Mouse (Mus musculus) cortical plate, adult 2 months (tissue): ENCODE results near the gene Prdm10.

Experiments
- CTCF ChIP-seq: fragments of 200-500 bp; IDR thresholded peaks from 2 replicates; pipeline ENCODE4 v1.5.1; 2011; ENCODE audit warnings: mild to moderate bottlenecking, control low read depth, low read length; ENCODE audit not compliant: insufficient read depth; ENCODE audit errors: extremely low read depth
- POLR2A ChIP-seq: fragments of 200-500 bp; IDR thresholded peaks from 2 replicates; pipeline ENCODE4 v1.6.1; 2011; ENCODE audit warnings: mild to moderate bottlenecking, low read length, control low read depth; ENCODE audit not compliant: insufficient read depth; ENCODE audit errors: extremely low read depth

DNA sequence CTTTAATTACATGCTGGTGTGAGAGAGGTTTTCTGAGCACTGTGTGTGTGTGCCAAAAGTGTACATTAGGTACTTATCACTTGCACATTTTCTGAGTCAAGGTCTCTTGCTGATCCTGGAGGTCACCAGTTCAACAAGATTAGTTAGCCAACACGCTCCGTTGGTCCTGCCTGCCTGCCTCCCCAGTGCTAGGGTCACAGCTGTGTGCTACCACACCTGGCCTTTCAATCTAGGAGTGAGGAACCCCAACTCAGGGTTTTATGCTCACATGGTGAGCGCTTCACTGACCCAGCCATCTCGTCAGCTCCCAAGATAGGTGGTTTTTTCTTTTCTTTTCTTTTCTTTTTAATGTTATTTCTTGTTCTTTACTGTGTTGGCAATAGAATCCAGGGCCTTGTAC, 11.6 kb downstream of the Prdm10 start:
- TF ChIP-seq POLR2A (no peak), CTCF (no peak)
